Mouse (Mus musculus): ENCODE data around the gene Espl1. TPM values are rescaled to one million over a fixed set of nuclear protein-coding genes. Genes with fewer than 3 reads are reported as not detected.
"Not testable (repeated sequence)": the region's sequence is repeated elsewhere in the genome, so short reads cannot be mapped to it uniquely, and the experiment has no call there.

Espl1 gene
- total RNA-seq, 2 experiments from 2014 or later, result 4.5 to 6.2 TPM

DNA sequence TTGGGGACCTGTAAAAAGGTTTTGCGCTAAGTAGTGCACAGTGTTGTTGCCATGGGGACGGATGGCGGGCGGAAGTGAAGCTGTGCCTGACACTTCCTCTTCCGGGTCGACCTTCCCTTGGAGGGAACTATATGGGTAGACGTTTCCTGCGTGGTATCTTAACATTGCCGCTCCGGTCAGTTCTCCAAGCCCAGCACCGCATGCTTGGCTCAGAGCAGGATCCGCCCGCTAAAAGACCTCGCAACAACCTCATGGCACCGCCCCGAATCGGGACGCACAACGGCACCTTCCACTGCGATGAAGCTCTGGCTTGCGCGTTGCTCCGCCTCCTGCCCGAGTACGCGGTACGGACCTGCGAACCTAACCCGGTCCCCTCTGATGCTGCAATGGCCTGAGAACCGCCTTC lies 35.5 kb downstream of the Espl1 start, which contains the start of gene Myg1:
TSS of gene Myg1 (plus strand) at position 100 of the 406 bp plus-strand sequence.
- peak; percentile 78 to 80 for DNase-seq (ENCODE audit: low spot score in 2 of 2)

DNA sequence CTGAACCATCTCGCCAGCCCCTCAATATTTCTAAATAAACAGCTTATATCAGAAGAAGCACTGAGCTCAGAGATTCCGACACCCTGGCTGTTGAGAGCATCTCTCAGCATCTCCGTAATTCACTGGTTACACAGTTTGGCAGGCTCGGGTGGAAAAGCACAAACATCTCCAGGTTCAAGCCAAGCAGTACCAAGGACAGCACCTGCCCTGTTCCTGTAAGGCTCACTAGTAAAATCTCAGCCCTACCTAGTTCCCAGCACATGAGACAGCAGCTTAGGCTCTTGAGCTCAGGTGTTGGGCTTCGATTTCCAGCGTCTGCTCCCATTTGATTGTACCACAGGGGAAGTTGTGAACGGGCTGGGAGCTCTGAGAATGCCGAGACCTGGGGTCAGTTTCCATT lies 39.2 kb downstream of the Espl1 start:
- DNase-seq (ENCODE audit: low spot score in 2 of 2), result no peak

DNA sequence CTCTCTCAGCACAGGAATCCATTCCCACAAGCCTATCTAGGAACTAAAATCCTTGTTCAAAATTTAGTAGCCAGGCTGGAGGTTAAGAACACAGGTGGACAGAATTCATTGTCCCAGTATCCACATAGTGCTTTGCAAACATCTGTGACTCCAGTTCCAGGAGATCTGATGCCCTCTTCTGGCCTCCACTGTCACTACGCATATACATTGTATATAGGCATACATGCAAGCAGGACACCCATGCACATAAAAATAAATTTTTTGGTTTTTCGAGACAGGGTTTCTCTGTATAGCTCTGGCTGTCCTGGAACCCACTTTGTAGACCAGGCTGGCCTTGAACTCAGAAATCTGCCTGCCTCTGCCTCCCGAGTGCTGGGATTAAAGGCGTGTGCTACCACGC lies 39.9 kb downstream of the Espl1 start:
- DNase-seq (ENCODE audit: low spot score in 2 of 2), result not testable (repeated sequence)

DNA sequence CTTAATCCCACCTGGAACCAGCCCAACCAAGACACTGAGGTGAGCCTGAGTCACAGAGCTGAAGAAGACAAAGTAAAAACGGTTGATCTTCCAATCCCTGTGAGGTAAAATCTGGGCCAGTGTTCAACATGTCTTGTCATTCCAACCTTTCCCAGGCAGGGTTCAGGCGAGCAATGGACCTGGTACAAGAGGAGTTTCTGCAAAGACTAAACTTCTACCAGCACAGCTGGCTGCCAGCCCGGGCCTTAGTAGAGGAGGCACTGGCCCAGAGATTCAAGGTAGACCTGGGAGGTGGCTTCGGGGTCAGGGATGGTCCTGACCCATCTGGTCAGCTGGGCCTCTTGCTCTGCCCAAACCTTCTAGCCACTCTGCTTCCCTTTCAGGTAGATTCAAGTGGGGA lies 40.9 kb downstream of the Espl1 start:
- no peak for DNase-seq (ENCODE audit: low spot score in 2 of 2)

DNA sequence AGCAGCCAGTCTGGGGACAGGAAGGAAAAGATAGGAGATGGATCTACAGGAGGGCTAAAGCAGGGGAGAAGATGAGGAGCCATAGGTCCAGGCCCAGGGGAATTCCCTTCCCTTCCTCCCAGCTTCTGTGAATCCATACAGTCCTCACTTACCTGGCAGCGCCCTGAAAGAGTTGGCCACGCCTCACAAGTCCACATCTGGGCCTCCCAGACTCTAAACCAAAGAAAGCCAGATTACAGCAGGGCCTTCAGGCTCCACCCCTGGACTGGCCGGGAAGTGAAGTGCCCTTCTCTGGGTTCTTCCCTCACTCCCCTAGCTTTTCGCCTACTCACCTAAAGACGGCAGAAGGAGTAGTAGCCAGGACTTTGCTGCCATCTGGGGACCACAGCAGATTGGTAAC lies 43.5 kb downstream of the Espl1 start:
- no peak for DNase-seq (ENCODE audit: low spot score in 2 of 2)

DNA sequence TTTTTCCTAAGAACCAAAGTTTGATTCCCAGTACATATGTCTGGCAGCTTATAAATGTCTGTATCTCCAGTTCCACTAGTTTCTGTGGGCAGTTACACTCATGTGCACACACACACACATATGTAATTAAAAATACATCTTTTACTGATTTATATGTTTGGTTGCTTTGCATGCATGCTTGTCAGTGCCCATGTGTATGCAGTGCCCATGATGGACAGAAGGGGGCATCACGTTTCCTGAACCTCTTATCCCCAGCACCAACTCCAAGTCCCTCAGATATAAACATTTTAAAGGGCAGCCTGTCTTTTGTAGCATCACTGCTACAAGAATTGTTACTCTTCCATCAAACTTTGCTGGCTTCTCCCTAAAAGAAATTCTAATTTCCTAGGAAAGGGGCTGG lies 45.5 kb downstream of the Espl1 start:
- DNase-seq (ENCODE audit: low spot score in 2 of 2), result peak; percentile 46 to 58

DNA sequence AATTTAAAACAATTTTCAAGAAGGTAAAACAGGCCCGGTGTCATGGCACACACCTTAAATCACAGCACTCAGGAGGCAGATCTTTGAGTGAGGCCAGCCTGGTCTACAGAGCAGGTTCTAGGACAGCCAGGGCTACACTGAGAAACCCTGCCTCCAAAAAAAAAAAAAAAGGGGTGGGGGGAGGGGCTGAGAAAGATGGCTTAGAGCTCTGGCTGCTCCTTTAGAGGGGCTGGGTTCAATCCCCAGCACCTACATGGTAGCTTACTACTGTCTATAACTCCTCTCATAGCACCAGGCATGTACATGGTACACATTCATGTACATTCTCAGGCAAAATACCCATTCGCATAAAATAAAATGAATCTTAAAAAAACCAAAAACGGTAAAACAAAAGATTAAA lies 48.4 kb downstream of the Espl1 start:
- DNase-seq (ENCODE audit: low spot score in 2 of 2), result no peak

DNA sequence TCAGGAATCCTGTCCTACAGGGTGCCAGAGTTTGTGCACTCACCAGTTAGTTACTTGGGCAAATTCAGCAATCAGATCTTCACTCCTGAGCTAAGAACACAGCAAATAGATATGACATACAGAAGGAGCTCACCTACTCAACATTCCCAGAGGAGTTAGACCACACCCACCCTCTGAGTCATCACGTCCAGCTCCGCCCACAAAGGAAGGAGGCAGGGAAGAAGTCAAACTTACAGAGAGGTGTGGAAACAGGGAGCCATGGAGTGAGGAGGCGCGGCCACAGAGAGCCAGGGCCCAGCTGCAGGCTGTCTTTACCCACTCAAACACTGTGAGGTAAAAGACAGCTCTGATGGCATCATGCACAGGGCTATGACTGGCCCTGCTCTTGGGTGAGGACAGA lies 50.4 kb downstream of the Espl1 start:
- DNase-seq (ENCODE audit: low spot score in 2 of 2), result no peak

DNA sequence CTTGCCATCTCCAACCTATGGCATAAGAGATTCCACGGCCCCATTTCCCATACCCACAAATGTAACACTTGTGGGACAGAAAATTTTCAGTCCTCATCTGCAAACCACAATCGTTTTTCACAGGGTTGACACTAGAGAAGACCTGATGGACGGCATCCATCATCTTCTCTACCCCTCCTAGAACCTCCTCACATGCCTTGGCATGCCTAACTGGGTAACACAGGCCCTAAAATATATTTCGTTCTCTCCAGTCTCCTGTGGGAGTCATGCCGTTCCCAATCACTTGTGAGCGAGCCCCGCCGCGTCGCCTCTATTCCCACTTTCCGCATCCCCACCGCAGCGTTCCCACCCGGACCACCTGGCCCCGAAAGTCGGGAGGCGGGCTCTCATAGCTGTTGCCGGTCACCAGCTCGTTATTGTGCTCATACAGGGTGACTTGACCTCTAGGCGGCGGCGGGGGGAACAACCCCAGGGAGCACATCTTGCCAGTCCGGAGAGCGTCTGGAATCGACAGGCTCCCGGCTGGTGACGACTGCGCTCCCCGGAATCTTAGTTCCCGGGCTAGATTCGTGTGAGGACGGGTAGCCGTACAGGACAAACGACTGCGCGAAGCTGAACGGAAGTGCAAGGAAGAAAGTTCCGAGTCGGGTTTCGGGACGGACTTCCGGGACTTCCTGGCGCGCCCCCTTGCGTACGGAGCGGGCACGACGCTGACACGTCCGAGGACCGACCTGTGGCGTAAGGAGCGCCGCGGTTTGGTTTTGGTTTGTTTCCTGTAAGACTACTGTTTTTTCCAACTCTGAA lies 54.3 kb downstream of the Espl1 start, which contains the start of gene Aaas:
TSS of gene Aaas (minus strand) at position 634 of the 804 bp plus-strand sequence.
- DNase-seq (ENCODE audit: low spot score in 2 of 2), result peak; percentile 95 to 96

DNA sequence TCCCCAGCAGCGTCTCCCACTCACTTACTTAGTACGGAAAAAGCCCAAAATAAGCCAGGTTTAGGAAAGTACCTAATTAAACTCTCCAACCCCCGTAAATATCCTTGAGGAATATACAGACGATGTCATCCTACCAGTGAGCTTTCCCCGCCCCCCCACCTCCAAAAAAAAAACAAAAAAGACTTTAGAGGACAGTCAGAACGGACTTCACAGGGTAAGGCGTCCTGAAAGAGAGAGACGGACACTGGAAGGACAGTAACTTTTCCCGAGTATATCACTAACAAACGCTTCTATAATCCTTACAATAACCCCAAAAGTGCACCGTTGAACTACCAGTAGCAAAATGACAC lies 54.9 kb downstream of the Espl1 start:
- no peak for DNase-seq (ENCODE audit: low spot score in 2 of 2)

DNA sequence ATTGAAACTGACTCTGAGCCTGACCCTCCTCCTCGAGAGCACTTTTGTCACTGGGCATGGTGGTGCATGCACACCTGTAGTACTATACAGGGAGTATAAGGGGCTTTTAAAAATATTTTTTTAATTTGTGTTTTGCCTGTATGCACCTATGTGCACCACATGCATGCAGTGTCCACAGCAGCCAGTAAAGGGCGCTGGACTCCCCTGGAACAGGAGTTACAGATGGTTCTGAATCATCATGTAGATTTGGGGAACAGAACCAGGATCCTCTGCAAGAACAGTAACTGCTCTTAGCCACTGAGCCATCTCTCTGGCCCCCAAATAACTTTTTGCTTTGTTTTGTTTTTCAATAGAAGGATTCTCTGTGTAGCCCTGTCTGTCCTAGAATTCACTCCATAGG lies 56.1 kb downstream of the Espl1 start:
- DNase-seq (ENCODE audit: low spot score in 2 of 2), result no peak

DNA sequence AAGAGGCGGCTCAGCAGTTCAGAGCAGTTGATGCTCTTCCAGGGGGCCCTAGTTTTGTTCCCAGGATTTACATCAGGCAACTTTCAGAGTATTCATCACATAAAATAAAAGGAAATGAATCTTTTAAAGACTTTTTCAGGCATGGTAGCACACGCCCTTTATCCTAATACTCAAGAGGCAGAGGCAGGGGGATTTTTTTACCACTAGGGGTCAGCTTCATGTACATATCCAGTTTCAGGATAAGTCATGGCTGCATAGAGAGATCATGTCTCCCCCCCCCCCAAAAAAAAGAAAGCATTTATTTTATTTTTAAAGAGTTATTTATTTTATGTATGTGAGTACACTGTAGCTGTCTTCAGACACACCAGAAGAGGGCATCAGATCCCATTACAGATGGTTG lies 57.9 kb downstream of the Espl1 start:
- DNase-seq (ENCODE audit: low spot score in 2 of 2), result no peak

DNA sequence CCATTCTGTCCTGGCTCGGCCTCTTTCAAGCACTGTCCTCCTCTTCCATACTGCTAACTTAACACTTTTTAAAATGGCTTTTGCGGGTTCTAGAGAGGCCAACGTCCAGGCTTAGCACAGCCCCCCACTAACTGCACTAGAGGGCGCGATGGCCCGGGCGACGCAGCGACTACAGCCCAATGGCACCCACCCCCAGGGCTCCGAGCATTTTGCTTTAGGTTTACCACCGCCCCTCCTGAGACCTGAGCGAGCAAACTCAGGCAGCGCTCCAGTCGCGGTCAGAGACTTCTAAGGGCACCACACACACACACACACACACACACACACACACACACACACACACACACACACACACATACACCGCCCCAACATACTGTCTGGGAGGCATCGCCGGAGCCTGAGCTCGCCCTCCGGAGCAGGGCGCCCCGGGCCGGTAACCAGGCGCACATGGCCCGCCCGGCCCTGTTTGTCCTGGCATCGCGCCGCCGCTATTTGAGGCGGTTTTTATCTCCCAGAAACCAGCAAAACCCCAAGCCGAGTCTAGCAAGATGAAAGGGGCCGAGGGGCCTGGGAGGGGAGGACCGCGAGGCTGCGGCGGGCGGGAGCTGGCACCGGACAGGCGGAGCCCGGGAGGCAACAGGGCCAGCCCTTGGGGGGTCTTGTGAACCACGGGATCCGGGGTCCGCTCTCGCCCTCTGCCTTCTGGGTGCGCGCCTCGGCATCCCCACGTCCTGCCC lies 59.2 kb downstream of the Espl1 start:
- peak; percentile 51 to 67 for DNase-seq (ENCODE audit: low spot score in 2 of 2)

DNA sequence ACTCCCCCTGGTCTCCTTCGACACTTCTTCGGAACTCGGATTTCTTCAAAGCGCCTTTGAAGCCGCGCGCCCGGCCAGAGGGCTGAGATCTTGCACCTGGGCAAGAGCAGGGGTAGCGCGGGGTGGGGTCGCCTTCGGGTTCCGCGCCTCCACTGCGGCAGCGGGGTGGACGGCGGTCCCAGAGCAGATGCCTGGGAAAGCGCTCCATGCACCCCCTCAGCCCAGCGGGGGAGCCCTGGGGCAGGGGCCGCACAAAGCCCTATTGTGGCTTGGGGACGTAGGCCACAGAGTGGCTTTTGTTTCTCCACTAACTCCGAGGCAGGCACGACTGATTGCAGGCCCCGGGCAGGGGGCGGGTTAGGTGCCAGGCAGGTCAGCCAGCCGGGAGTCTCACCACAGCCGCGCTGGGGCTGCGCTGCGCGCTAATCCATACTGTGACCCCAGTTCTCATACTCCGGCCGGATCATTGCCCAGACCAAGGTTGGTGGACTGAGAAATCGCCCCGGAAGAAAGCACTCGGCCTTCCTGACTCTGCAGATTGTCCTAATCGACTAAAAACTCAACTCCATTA lies 59.9 kb downstream of the Espl1 start:
- DNase-seq (ENCODE audit: low spot score in 2 of 2), result no peak

DNA sequence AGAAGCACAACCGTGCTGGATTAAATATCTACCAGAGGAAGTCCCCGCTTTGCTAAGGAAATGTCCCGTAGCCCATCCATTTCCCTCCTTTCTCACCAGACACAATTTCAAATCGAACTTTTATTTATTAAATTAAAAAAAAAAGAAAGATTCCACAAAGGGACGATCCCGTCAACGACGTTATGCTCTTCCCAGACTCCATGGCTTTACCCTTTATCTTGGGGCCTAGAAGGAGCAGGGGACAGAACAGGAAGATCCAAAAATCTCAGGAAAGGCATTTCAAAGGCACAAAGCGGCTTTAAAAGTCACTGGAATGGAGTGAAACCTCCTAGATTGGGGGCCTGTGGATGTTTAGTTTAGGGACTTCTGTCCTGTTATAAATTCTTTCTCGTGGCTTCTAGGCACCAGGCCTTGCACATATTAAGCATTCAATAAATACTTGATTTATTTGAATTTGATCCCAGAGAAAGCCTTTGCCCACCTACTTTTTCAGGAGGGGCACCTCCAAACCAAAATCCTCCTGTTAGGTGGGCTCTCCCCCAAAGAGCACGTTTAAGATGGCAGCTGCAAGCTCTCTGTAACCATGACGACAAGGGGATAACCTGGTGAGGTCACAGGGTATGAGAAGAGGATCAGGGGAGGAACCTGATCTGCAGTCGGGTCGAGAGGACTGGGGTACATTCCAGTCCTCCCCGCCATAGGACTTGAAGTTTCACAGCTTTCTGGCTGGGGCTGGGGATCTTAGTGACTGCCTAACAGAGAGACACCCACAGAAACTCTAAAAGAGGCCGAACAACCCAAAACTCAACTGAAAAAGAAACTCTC lies 60.6 kb downstream of the Espl1 start:
- no peak for DNase-seq (ENCODE audit: low spot score in 2 of 2)

DNA sequence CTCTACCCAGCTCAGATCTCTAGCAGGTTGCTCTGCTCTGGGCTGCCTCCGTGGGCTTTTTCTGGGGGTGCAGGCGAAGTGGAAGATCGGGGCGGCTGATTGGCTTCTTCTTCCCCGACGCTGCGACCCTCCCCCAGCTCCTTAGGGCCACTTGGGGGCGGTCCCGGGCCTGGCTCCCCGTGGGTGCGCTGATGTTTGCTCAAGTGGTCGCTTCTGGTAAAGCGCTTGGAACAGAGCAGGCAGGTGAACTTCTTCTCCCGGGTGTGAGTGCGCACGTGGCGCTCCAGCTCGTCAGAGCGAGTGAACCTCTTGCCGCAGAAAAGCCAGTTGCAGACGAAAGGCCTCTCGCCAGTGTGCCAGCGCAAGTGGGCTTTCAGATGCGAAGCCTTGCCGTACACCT lies 62.1 kb downstream of the Espl1 start:
- DNase-seq (ENCODE audit: low spot score in 2 of 2), result no peak

DNA sequence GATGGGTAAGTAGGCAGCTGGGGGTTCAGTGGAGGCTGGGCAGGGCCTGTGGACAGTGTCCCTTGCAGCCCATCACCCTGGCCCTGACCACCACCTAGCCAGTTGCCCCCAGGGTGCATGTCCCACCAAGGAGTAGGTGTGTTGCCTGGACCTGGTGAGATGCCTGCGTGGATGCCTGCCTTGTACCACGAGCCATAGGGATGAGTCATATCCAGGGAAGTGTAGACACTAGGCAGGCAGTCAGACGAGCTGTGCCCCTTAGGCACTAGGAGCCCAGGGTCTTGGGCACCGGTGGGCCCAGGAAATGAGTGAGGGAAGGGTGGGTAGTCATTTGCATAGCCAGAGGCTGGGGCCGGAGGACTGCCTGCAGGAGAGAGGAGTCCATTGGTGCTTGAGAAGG lies 62.8 kb downstream of the Espl1 start:
- no peak for DNase-seq (ENCODE audit: low spot score in 2 of 2)

DNA sequence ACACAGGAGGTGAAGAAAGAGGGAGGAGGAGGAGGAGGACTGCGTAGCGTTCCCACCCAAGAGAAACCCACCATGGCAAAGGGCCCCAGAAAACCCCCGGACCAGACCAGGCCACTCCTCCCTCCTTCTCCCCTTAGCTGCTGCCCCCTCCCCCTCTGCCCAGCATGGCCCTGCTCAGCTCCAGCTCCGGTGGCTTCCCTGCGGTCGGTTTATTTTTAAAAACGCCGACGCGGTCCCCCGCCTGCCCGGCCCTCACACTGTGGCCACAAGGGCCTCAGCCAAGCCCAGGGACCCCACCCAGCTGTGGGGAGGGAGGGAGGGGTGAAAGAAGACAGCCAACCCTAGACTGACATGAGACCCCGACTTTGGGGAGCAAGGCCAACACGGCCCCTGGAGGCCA lies 66.6 kb downstream of the Espl1 start:
- no peak for DNase-seq (ENCODE audit: low spot score in 2 of 2)

DNA sequence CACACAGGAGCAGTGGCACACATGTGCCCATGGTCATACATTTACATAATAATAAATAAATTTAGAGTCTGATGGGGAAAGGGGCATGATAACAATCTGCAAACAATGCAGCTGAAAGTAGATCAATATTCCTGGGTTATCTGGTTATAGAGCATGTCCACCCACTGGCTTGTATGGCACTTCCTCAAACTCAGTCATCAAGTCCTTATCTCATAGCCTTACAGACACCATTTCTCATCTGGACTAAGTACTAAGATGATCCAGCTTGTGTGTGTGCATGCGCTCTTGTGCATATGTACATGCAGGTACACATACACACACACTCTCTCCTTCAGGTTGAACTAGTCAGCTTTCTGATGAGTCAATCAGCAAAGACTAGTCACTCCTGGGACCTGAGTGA lies 68.6 kb downstream of the Espl1 start:
- DNase-seq (ENCODE audit: low spot score in 2 of 2), result no peak

DNA sequence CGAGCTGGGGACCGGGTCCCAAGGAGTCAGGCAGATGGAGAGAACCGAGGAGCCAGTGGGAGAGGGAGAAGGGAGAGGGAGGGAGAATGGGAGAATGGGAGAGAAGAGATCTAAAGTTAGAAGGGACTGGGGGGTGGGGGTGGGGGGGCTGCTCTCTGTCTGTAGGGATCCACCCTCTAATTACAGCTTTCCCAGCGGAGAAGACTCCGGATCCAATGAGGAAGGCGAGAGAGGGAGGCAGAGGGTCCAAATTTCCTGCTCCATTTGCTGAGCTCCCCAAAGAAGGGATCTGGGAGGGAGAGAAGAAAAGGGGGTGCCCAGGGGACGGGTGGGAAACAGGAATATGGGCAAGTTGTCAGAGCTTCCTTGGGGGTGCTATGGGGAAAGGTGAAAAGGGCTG lies 70.2 kb downstream of the Espl1 start:
- no peak for DNase-seq (ENCODE audit: low spot score in 2 of 2)

DNA sequence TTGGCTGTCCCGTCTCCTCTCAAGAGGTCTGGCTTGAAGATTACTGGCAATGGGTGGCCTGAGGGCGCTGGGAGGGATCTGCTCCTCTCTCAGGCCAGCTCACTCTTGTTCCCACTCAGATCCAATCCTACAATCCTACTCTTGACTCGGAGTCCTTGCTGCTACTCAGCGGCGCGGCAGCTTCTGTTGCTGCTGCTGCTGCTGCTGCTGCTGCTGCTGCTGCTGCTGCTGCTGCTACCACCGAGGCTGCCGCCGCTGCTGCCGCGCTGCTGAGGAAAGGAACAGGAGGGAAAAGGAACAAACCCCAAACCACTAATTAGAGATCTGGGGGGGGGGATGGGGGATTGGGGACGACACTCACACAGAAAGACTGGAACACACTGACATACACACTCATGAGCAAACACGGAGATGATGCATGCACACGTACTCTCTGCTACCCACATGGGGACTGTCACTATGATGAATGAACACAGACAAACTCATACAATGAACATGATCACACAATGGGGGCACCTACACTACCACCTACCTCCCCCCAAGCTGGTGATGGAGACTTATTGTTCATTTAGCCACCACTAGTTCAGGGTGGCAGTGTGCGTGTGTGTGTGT lies 70.8 kb downstream of the Espl1 start, which contains the start of gene Sp7:
TSS of gene Sp7 (minus strand) at position 450 of the 612 bp plus-strand sequence.
- DNase-seq (ENCODE audit: low spot score in 2 of 2), result no peak
